Mouse (Mus musculus): ENCODE results near the gene Pafah1b3. TPM values are rescaled to one million over a fixed set of nuclear protein-coding genes. Genes with fewer than 3 reads are reported as not detected.

Pafah1b3 gene
- polyA plus RNA-seq, 1 experiment, result 42.7 TPM

DNA sequence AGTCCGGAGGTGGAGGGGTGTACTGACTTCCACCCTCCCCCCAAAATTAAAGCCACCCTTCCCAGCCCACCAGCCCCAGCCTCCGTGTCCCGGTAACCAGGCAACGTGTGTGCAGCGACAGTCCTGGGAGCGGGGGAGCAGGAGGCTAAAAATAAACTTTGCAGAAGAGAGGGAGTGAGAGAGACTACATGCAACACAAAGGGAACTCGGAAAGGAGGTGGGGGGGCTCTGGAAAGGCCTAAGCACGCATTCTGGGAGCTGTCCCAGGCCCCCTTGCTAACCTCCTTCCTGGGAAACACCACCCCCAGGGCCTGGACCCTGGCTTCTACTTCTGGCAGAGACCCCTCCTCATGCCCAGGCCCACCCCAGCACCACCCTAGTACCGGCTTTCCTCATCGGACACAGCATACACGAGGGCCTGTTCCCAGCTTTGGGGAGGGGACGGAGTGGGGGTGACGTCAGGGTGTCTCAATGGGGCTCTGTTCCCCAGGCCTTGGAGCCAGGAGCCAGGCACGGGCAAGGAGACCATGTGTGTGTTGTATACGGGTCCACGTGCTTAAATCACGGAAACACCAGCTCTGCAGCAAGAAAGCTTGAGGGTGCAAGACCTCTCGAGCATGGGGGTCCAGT lies 49.7 kb downstream of the Pafah1b3 start:
- Histone ChIP-seq H3K4me3 (replicated peaks; ENCODE audit: extremely low read depth, low read depth, low read length) (peak overlapping the region; percentile 74), H3K4me1 (ENCODE audit: control insufficient read depth, insufficient read depth, low read length) (peaks cover 19% of the 10 kb centered on the region)
- WGBS, result 2% methylated on average over 18 of the region's 18 CpGs
- DNase-seq, result peak; percentile 43
- TF ChIP-seq CTCF (IDR thresholded peaks at IDR 0.05; ENCODE audit: insufficient read depth, low read length) (no peak), POLR2A (IDR thresholded peaks at IDR 0.05; ENCODE audit: borderline replicate concordance, extremely low read depth, low read depth, low read length) (no peak)

DNA sequence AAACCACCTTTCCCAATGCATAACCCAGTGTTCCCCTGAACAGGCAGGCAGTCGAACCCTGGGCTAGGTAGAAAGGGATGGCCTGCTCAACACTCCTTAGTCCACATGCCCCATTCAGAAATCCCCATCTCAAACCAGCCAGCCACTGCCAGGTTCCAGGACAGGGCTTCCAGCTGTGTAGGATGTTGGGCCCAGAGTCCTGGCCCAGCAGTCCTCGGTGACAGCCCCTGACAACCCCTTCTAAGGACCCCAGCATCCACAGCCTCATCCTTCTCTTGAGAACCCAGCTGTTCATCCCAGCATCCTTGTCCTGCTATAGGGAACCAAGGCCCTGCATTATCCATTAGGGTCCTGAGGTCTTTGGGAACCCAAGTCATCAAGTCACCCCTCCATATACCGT lies 50.3 kb downstream of the Pafah1b3 start:
- WGBS, result 11% methylated on average over 3 of the region's 3 CpGs

DNA sequence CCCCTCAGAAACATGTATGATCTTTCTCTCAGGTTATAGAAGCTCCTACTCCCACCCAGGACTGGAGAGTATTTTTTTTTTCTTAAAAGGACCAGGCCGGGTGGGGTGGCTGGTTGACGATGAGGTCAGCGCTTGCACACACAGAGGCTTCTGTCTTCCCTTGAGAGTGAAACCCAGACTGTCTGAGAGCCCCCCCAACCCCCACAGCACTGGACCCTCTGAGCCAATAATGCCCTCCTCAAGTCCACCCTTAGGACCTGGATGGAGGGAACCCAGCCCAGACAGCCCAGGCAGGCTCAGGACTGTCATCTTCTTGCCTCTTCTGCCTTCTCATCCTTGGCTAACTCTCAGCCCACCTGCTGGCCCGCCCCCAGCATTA lies 51.0 kb downstream of the Pafah1b3 start:
- Histone ChIP-seq H3K4me3 (replicated peaks; ENCODE audit: extremely low read depth, low read depth, low read length) (peak overlapping the region; percentile 25), H3K4me1 (ENCODE audit: control insufficient read depth, insufficient read depth, low read length) (peaks cover 19% of the 10 kb centered on the region)
- TF ChIP-seq POLR2A (IDR thresholded peaks at IDR 0.05; ENCODE audit: borderline replicate concordance, extremely low read depth, low read depth, low read length) (no peak), CTCF (IDR thresholded peaks at IDR 0.05; ENCODE audit: insufficient read depth, low read length) (no peak)
- WGBS, result 16% methylated on average over 4 of the region's 4 CpGs
- no peak for DNase-seq

More for the DNA sequence above, 50.3 kb downstream of the Pafah1b3 start:
- no peak for DNase-seq
- H3K4me3 ChIP-seq (replicated peaks; ENCODE audit: extremely low read depth, low read depth, low read length), result no peak overlapping the region
- TF ChIP-seq CTCF (IDR thresholded peaks at IDR 0.05; ENCODE audit: insufficient read depth, low read length) (no peak), POLR2A (IDR thresholded peaks at IDR 0.05; ENCODE audit: borderline replicate concordance, extremely low read depth, low read depth, low read length) (no peak)
- peaks cover 19% of the 10 kb centered on the region for H3K4me1 ChIP-seq (ENCODE audit: control insufficient read depth, insufficient read depth, low read length)

DNA sequence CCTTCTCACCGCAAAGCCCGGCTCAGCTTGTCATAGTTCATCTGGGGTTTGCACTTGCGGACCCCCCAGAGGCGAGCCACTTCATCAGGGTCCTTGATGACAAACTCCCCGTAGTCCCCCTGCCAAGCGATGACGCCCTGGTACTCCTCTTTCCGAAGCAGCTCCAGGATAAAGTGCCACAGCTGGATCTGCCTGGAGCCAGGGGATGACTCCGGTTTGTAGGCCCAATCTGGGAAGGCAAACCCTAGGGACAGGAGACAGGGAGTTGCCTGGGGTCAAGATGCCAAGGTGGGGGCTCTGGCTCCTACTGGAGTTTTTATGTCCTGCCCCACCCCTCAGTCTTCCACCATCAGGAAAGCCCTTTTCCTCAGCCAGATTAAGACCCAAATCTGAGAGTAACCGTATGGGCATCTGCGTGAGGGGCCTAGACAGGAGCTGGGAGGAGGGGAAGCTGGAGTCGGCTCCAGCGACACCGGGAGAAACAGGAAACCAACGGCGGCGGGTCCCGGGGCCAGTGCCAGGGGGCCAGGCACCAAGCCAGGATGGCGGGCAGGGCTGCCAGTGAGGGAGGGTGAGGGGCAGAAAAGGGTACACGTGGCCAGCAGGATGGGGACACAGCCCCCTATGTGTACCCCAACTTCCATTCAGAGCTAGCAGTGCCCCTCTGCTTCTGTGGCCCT lies 51.6 kb downstream of the Pafah1b3 start:
- 28% methylated on average over 20 of the region's 20 CpGs for WGBS
- no peak overlapping the region for H3K4me3 ChIP-seq (replicated peaks; ENCODE audit: extremely low read depth, low read depth, low read length)
- TF ChIP-seq POLR2A (IDR thresholded peaks at IDR 0.05; ENCODE audit: borderline replicate concordance, extremely low read depth, low read depth, low read length) (no peak), CTCF (IDR thresholded peaks at IDR 0.05; ENCODE audit: insufficient read depth, low read length) (no peak)

More for the DNA sequence above, 51.6 kb downstream of the Pafah1b3 start:
- peaks cover 16% of the 10 kb centered on the region for H3K4me1 ChIP-seq (ENCODE audit: control insufficient read depth, insufficient read depth, low read length)
- DNase-seq, result peak; percentile 63

Other genes starting within 250 kb of the Pafah1b3 start
- 28.5 and 31.1 TPM in 2 replicates for gene Grik5, start 225.6 kb downstream of the Pafah1b3 start, polyA plus RNA-seq (2012; rRNA removed)
- gene Zfp574, start 225.4 kb downstream of the Pafah1b3 start, polyA plus RNA-seq (2012; rRNA removed), result 46.8 and 48.4 TPM in 2 replicates
- 6.0 and 6.1 TPM in 2 replicates for gene Pou2f2, start 118.3 kb downstream of the Pafah1b3 start, polyA plus RNA-seq (2012; rRNA removed)
- 37.6 and 42.4 TPM in 2 replicates for gene Dedd2, start 77.4 kb downstream of the Pafah1b3 start, polyA plus RNA-seq (2012; rRNA removed)
- gene Zfp526, start 76.6 kb downstream of the Pafah1b3 start, polyA plus RNA-seq (2012; rRNA removed), result 18.0 and 18.4 TPM in 2 replicates
- 104 and 116 TPM in 2 replicates for gene Gsk3a, start 60.1 kb downstream of the Pafah1b3 start, polyA plus RNA-seq (2012; rRNA removed)
- gene Erf, start 47.2 kb downstream of the Pafah1b3 start, polyA plus RNA-seq (2012; rRNA removed), result 41.1 and 51.4 TPM in 2 replicates
- gene Cic, start 30.3 kb downstream of the Pafah1b3 start, polyA plus RNA-seq (2012; rRNA removed), result 96.1 and 107 TPM in 2 replicates
- not detected in 2 replicates for gene Prr19, start 3.4 kb upstream of the Pafah1b3 start, polyA plus RNA-seq (2012; rRNA removed)
- not detected in 2 replicates for gene Tmem145, start 8.1 kb upstream of the Pafah1b3 start, polyA plus RNA-seq (2012; rRNA removed)
- gene Megf8, start 19.2 kb upstream of the Pafah1b3 start, polyA plus RNA-seq (2012; rRNA removed), result 46.8 and 49.8 TPM in 2 replicates
- gene Cnfn, start 71.7 kb upstream of the Pafah1b3 start, polyA plus RNA-seq (2012; rRNA removed), result 0.53 and 1,347 TPM in 2 replicates
- 90.2 and 103 TPM in 2 replicates for gene Lipe, start 100.7 kb upstream of the Pafah1b3 start, polyA plus RNA-seq (2012; rRNA removed)
- 41.1 and 48.0 TPM in 2 replicates for gene Cxcl17, start 114.9 kb upstream of the Pafah1b3 start, polyA plus RNA-seq (2012; rRNA removed)
- gene Ceacam1, start 179.6 kb upstream of the Pafah1b3 start, polyA plus RNA-seq (2012; rRNA removed), result 30.9 and 38.6 TPM in 2 replicates
- gene Ceacam2, start 241.9 kb upstream of the Pafah1b3 start, polyA plus RNA-seq (2012; rRNA removed), result 0.04 TPM in 1 of 2 replicates, not detected in the other